Mouse (Mus musculus) intestine, embryonic 16.5 days (tissue): ENCODE measurements around the gene Susd1. TPM values are rescaled to one million over a fixed set of nuclear protein-coding genes. Genes with fewer than 3 reads are reported as not detected.

ENCODE experiments used
- ATAC-seq: fragments of 200-750 bp; cut with Nextera tagmentation; 2 replicates; pipeline ENCODE4 v1.8.0; 2017; ENCODE audit warnings: moderate TSS enrichment, moderate library complexity
- H3K27ac ChIP-seq: fragments of 300-500 bp; sonication (generic); 2 replicates; pipeline ENCODE4 v1.5.1; 2014; ENCODE audit warnings: mild to moderate bottlenecking, low read length
- H3K27me3 ChIP-seq: fragments of 300-500 bp; sonication (generic); replicated peaks from 2 replicates; pipeline ENCODE4 v1.6.1; 2014; ENCODE audit warnings: low read length, control low read depth, mixed read lengths; ENCODE audit not compliant: control insufficient read depth, insufficient read depth
- H3K36me3 ChIP-seq: fragments of 300-500 bp; sonication (generic); 2 replicates; pipeline ENCODE4 v1.6.1; 2014; ENCODE audit warnings: low read length, control low read depth; ENCODE audit not compliant: control insufficient read depth, insufficient read depth
- H3K4me1 ChIP-seq: fragments of 300-500 bp; sonication (generic); 2 replicates; pipeline ENCODE4 v1.6.1; 2014; ENCODE audit warnings: low read length, control low read depth, mixed read lengths; ENCODE audit not compliant: control insufficient read depth, insufficient read depth
- H3K4me2 ChIP-seq: fragments of 300-500 bp; sonication (generic); 2 replicates; pipeline ENCODE4 v1.6.1; 2014; ENCODE audit warnings: low read depth, low read length, control low read depth
- H3K4me3 ChIP-seq: fragments of 300-500 bp; sonication (generic); 2 replicates; pipeline ENCODE4 v1.5.1; 2014; ENCODE audit warnings: mild to moderate bottlenecking, low read length
- H3K9ac ChIP-seq: fragments of 300-500 bp; sonication (generic); 2 replicates; pipeline ENCODE4 v1.6.1; 2014; ENCODE audit warnings: low read depth, low read length
- H3K9me3 ChIP-seq: fragments of 300-500 bp; sonication (generic); 2 replicates; pipeline ENCODE4 v1.6.1; 2016; ENCODE audit warnings: low read length, control low read depth; ENCODE audit not compliant: control insufficient read depth
- WGBS: fragments of 180-500 bp; shearing (Covaris S2); extraction: QIAGEN DNeasy Blood & Tissue Kit; methylation state at CpG from one replicate; pipeline ENCODE4 v1.1.7; 2014; 5-methylcytosine and 5-hydroxymethylcytosine counted together
- polyA plus RNA-seq: library from polyadenylated mRNA; unstranded; fragments of >200 nt; fragmentation: Nextera tagmentation; extraction: Ambion mirVana; gene quantifications from 2 replicates; pipeline ENCODE4 v1.2.1, GENCODE M21; 2015

Gene Susd1
- 12.7 and 13.0 TPM in 2 replicates for polyA plus RNA-seq

DNA sequence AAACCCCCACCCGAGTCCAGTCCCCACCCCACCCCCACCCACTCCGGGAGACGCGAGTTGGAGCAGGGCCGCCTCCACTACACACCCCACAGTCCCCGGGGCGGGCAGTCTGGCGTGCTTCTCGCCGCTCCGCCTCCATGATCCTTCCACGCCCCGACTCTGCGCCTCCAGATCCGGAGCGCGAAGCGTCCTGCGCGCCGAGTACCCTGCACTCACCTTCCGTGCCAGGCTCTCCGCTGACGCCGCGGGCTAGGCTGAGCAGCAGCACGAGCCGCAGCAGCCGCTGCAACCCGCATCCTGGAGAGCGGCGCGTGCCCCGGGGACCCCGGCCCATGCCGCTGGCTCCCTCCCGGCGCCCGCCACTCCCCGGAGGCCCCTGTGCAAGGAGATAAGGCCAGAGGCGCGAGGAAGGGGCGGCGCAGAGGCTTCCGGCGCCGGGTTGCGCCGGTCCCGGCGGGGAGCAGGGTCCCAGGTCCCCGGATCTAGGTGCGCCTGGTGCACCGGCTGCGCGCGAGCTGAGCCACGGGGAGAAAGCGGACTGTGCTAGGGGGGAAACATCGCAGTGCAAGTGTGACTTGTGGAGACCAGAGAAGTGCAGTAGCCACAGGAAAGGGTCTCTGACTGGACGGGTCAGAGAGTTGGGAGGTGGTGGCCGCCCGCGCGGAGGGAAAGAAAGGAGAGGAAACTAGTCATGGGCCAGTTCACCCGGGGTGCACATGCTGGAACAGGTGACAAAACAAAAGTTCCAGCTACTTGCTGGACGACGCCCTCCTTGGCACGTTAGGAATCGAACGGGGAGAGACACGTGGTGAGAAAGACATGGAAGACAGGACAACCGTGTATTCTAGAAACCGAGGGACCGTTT, at the start of gene Susd1:
Susd1 (minus strand) TSS at position 644 of the 865 bp plus-strand sequence.
- WGBS, result under 1% methylated on average over 70 of the region's 75 CpGs

DNA sequence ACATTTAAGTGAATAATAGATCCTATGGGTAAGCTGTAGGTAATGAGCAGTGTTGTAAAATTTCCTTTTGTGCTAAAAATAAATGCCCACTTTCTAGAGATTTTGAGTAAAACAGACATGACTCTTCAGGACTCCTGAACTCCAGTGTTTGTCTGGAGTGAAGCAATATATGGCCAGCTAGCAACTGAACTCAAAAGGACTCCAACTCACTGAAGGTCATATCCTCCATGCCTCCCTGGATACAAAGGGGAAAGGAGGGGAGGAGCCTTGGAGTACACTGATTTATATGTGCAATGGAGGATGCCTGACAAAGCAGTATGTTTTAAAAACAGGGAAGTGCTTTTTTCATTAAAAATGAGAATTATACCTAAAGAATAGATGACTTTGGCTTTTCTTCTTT, 32.9 kb upstream of the Susd1 start:
- H3K9me3 ChIP-seq, result no peaks in the 10 kb centered on the region
- H3K9ac ChIP-seq, result no peak overlapping the region
- no peaks in the 10 kb centered on the region for H3K4me1 ChIP-seq
- ATAC-seq, result no peak
- no peak overlapping the region for H3K4me3 ChIP-seq
- no peak overlapping the region for H3K4me2 ChIP-seq
- no peak overlapping the region for H3K27ac ChIP-seq
- H3K36me3 ChIP-seq, result no peaks in the 10 kb centered on the region
- H3K27me3 ChIP-seq, result no peaks in the 10 kb centered on the region

More for the DNA sequence above, at the start of gene Susd1:
- Histone ChIP-seq H3K4me2 (peak within 1 kb of the TSS; percentile 99), H3K27me3 (no peaks in the 10 kb centered on the region), H3K9ac (peak within 1 kb of the TSS; percentile 92), H3K4me3 (peak within 1 kb of the TSS; percentile 74), H3K36me3 (no peaks in the 10 kb centered on the region), H3K9me3 (no peaks in the 10 kb centered on the region), H3K27ac (peak within 1 kb of the TSS; percentile 92), H3K4me1 (peaks cover 19% of the 10 kb centered on the region; the same call in 1 of the 2 replicates)
- peak; percentile 83 for ATAC-seq

DNA sequence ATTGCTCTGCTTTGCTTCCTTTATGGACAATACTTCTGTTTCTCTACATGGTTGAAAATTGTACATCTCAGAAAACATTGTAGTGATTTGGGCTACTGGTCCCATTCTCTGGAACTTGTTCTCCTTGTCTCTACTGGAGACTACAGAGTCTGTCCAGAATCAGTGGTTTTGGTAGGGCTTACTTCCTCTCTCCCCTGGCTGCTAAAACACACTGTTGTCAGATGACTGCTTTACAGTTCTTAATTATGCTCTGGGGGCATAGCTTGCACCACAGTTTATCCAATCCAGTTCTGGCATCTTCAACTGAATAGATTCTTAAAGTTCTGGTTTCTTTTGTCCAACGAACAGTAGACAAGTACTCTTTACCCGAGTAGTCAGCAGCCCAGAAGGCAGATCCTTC, 27.0 kb upstream of the Susd1 start:
- ATAC-seq, result no peak
- H3K4me2 ChIP-seq, result no peak overlapping the region
- 78% methylated on average over 2 of the region's 2 CpGs for WGBS

DNA sequence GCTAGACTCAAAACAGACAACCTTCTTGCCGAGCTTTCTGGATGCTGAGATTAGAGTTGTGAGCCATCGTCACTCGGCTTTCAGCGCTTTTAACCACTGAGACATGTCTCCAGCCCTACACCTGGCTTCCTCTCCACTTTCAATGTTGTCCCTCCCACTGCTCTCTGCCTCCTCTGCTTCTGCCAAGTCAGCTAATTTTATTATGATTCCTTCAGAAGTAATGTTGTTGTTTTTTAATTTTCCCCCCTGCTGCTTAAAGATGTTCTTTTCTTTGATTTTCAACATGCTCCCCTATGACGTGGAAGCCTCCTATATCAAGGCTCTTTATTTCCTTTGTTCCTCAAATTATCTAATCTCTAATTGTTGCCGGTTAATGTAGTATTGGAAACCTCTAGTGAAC, 26.2 kb upstream of the Susd1 start:
- 83% methylated on average over 6 of the region's 6 CpGs for WGBS
- H3K9ac ChIP-seq, result no peak overlapping the region
- ATAC-seq, result no peak

More for the DNA sequence above, 27.0 kb upstream of the Susd1 start:
- H3K27me3 ChIP-seq, result no peaks in the 10 kb centered on the region
- no peak overlapping the region for H3K4me3 ChIP-seq
- H3K4me1 ChIP-seq, result peaks cover 17% of the 10 kb centered on the region
- H3K36me3 ChIP-seq, result no peaks in the 10 kb centered on the region
- no peaks in the 10 kb centered on the region for H3K9me3 ChIP-seq
- H3K27ac ChIP-seq, result no peak overlapping the region
- no peak overlapping the region for H3K9ac ChIP-seq

DNA sequence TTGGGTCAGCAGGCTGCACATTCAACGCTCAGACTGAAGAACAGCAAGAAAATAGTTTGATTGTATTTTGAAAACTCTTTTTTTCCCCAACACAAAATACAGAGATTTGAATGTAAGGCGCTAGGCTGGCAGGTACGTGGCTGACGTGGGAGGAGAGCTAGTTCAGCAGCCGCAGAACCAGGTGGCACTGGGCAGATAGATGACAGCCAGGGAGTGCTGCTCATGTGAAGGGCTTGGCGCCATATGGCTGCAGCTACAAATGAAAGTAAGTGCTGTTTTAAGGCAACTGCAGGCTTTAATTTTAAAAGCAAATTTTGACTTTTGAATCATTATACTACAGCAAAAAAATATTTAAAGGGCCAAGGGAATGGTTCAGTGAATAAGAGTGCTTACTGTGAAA, 24.1 kb upstream of the Susd1 start:
- H3K4me3 ChIP-seq, result no peak overlapping the region
- no peaks in the 10 kb centered on the region for H3K9me3 ChIP-seq
- peak overlapping the region; percentile 81; the same call in 1 of the 2 replicates for H3K27ac ChIP-seq
- WGBS, result 61% methylated on average over 6 of the region's 6 CpGs
- H3K4me2 ChIP-seq, result no peak overlapping the region
- H3K4me1 ChIP-seq, result peaks cover 27% of the 10 kb centered on the region
- no peaks in the 10 kb centered on the region for H3K27me3 ChIP-seq
- no peaks in the 10 kb centered on the region for H3K36me3 ChIP-seq
- no peak overlapping the region for H3K9ac ChIP-seq
- ATAC-seq, result no peak

More for the DNA sequence above, 26.2 kb upstream of the Susd1 start:
- Histone ChIP-seq H3K27ac (no peak overlapping the region), H3K4me1 (peaks cover 20% of the 10 kb centered on the region), H3K9me3 (no peaks in the 10 kb centered on the region), H3K4me2 (no peak overlapping the region), H3K4me3 (no peak overlapping the region), H3K27me3 (no peaks in the 10 kb centered on the region), H3K36me3 (no peaks in the 10 kb centered on the region)

DNA sequence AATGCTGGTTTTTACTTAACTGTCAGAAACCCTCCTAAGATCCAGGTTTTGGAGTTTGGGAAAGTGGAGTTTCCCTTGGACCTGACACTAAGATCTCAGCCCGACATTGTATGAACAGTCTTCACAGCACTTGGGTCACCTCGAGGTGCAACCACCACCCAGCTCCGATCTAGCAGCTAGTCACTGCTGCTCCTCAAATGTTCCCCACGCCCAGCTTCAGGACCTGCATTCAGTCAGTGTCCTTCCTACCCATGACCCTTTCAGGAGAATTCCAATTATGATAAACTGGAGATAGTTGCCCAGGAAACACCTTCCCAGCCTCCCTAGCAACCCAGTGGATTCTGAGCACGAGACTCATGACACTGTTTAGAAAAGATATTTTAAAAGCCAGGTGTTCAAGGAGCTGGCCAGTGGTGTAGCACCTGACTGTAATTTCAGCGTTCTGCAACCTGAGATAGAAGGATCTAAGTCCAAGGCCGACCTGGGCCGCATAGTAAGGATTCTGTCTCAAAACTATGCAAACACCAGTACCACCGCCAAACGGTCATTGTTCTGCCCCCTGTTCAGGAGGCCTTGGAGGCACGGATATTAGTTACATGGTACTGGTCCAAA, 22.8 kb upstream of the Susd1 start:
- peaks cover 27% of the 10 kb centered on the region for H3K4me1 ChIP-seq
- H3K4me3 ChIP-seq, result no peak overlapping the region
- no peak overlapping the region for H3K9ac ChIP-seq
- H3K27ac ChIP-seq, result peak overlapping the region; percentile 81
- 57% methylated on average over 11 of the region's 11 CpGs for WGBS
- ATAC-seq, result peak; percentile 88
- H3K27me3 ChIP-seq, result no peaks in the 10 kb centered on the region
- no peaks in the 10 kb centered on the region for H3K36me3 ChIP-seq
- H3K4me2 ChIP-seq, result 0 out of 2 replicates have a peak overlapping the region, but pooled peaks have one; percentile 23
- H3K9me3 ChIP-seq, result no peaks in the 10 kb centered on the region

DNA sequence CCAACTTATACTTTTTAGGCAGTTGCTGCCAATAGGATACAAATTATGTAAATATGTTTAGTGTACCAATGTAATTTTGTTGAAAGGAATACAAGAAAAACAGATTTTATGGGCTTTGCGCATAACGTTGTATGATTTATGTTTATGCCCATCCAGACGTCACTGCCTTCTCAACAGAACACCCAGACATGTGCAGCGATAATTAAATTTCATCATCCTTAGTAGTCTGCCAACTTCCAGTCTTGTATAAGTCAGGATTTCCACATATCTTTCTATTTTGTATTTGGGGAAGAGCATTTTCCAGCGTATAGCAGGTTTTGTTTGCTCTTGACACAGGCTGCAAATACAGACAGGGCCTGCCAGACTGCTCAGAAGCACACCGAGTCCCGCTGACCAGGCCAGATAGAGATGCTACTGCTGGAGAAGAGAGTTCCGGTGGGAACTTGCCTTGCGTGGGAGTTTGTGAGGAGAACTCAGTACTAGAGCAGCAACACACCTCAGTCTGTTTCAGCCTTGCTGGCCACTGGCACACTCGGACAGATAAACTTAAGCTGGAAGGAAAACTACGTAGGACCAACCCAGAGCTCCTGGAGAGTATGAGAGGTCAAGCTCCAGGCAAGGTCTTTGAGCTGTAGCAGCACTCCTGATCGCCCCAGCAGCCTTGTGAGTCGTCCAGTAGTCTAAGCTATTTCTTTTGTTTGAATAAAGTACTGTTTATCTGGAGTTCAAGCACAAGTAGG, 21.0 kb upstream of the Susd1 start:
- Histone ChIP-seq H3K36me3 (no peaks in the 10 kb centered on the region), H3K4me1 (peaks cover 27% of the 10 kb centered on the region), H3K27ac (no peak overlapping the region), H3K9me3 (no peaks in the 10 kb centered on the region), H3K4me3 (no peak overlapping the region), H3K4me2 (no peak overlapping the region), H3K27me3 (no peaks in the 10 kb centered on the region), H3K9ac (peak overlapping the region; percentile 10; the same call in 1 of the 2 replicates)
- WGBS, result 58% methylated on average over 13 of the region's 13 CpGs
- no peak for ATAC-seq

DNA sequence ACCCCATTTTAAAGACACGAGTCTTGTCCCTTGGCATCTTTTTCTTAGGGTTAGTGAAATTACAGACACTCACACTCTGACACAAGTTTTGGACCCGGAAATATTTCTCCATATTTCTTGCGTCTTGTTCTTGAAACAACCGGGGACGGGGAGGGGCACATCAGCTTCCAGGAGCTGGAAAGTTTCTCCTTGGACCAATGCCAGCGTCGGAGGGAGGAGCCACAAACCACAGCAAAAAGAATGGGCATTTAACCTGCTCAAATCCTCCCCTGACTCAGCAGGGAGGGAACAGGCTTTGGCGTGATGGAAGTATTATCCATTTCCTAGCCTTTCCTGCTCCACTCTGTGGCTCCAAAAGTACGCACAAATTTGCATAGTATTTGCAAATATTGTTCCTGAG, 19.5 kb upstream of the Susd1 start:
- no peak; the same call in 1 of the 2 replicates for ATAC-seq
- no peak overlapping the region for H3K27ac ChIP-seq

DNA sequence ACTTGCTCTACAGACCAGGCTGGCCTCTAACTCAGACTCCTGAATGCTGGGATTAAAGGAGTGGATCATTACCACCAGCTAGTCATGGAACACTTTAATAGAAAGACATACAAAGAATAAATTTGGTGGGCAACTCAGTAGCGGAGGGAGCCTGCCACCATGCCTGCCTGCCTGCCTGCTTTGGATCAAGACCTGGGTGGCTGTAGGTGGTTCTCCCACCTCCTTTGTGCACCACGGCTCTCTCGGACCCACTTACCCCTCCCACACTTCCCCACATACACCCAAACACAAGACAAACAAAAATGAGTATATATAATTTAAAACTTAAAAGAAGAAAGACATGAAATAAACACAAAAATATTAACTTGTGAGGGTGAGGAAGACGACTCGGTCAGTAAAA, 18.7 kb upstream of the Susd1 start:
- Histone ChIP-seq H3K27ac (no peak overlapping the region), H3K9me3 (no peaks in the 10 kb centered on the region)
- 91% methylated on average over 5 of the region's 5 CpGs for WGBS

More for the DNA sequence above, 19.5 kb upstream of the Susd1 start:
- Histone ChIP-seq H3K27me3 (no peaks in the 10 kb centered on the region), H3K36me3 (no peaks in the 10 kb centered on the region), H3K4me2 (no peak overlapping the region), H3K4me3 (no peak overlapping the region), H3K9me3 (no peaks in the 10 kb centered on the region), H3K4me1 (peaks cover 27% of the 10 kb centered on the region), H3K9ac (no peak overlapping the region)
- 34% methylated on average over 9 of the region's 9 CpGs for WGBS

More for the DNA sequence above, 18.7 kb upstream of the Susd1 start:
- Histone ChIP-seq H3K9ac (no peak overlapping the region), H3K4me3 (no peak overlapping the region), H3K27me3 (no peaks in the 10 kb centered on the region), H3K4me1 (peaks cover 23% of the 10 kb centered on the region), H3K4me2 (no peak overlapping the region), H3K36me3 (no peaks in the 10 kb centered on the region)
- ATAC-seq, result no peak
